Mouse (Mus musculus) embryonic facial prominence, embryonic 11.5 days (tissue): ENCODE measurements around the gene Fads6. TPM values are rescaled to one million over a fixed set of nuclear protein-coding genes. Genes with fewer than 3 reads are reported as not detected.

Source experiments
- ATAC-seq: fragments of 200-750 bp; cut with Nextera tagmentation; replicated peaks from 2 replicates; pipeline ENCODE4 v1.8.0; 2017; ENCODE audit warnings: low read depth; ENCODE audit not compliant: insufficient number of reproducible peaks, low FRiP score, low TSS enrichment
- DNase-seq: peaks from one replicate; pipeline ENCODE4 v3.0.0-alpha.2; 2015; ENCODE audit warnings: low spot score
- H3K27ac ChIP-seq: fragments of 300-500 bp; sonication (generic); replicated peaks from 2 replicates; pipeline ENCODE4 v1.5.1; 2014; ENCODE audit warnings: mild to moderate bottlenecking, low read depth, low read length, control low read depth
- H3K27me3 ChIP-seq: fragments of 300-500 bp; sonication (generic); 2 replicates; pipeline ENCODE4 v1.6.1; 2014; ENCODE audit warnings: mild to moderate bottlenecking, low read length, moderate library complexity, mixed read lengths; ENCODE audit not compliant: control insufficient read depth, insufficient read depth
- H3K36me3 ChIP-seq: fragments of 300-500 bp; sonication (generic); replicated peaks from 2 replicates; pipeline ENCODE4 v1.6.1; 2014; ENCODE audit warnings: low read depth, mild to moderate bottlenecking, low read length, moderate library complexity, mixed read lengths; ENCODE audit not compliant: control insufficient read depth, insufficient read depth
- H3K4me1 ChIP-seq: fragments of 300-500 bp; sonication (generic); 2 replicates; pipeline ENCODE4 v1.6.1; 2014; ENCODE audit warnings: low read length, mixed read lengths; ENCODE audit not compliant: control insufficient read depth, insufficient read depth
- H3K4me2 ChIP-seq: fragments of 300-500 bp; sonication (generic); 2 replicates; pipeline ENCODE4 v1.6.1; 2014; ENCODE audit warnings: low read depth, mild to moderate bottlenecking, control low read depth, low read length, moderate library complexity
- H3K4me3 ChIP-seq: fragments of 300-500 bp; sonication (generic); 2 replicates; pipeline ENCODE4 v1.5.1; 2014; ENCODE audit warnings: low read depth, low read length, control low read depth
- H3K9ac ChIP-seq: fragments of 300-500 bp; sonication (generic); replicated peaks from 2 replicates; pipeline ENCODE4 v1.6.1; 2014; ENCODE audit warnings: mild to moderate bottlenecking, control low read depth, low read length
- H3K9me3 ChIP-seq: fragments of 300-500 bp; sonication (generic); replicated peaks from 2 replicates; pipeline ENCODE4 v1.6.1; 2016; ENCODE audit warnings: mild to moderate bottlenecking, low read length, inconsistent platforms, mixed read lengths; ENCODE audit not compliant: control insufficient read depth
- WGBS: fragments of 180-500 bp; shearing (Covaris S2); extraction: QIAGEN DNeasy Blood & Tissue Kit; methylation state at CpG from one replicate; pipeline ENCODE4 v1.1.7; 2014; 5-methylcytosine and 5-hydroxymethylcytosine counted together
- polyA plus RNA-seq: library from polyadenylated mRNA; unstranded; fragments of >200 nt; fragmentation: Nextera tagmentation; extraction: Ambion mirVana; gene quantifications from 2 replicates; pipeline ENCODE4 v1.2.1, GENCODE M21; 2014

The Fads6 gene
- polyA plus RNA-seq, 1 experiment from 2014 or later = 0.14 TPM

DNA sequence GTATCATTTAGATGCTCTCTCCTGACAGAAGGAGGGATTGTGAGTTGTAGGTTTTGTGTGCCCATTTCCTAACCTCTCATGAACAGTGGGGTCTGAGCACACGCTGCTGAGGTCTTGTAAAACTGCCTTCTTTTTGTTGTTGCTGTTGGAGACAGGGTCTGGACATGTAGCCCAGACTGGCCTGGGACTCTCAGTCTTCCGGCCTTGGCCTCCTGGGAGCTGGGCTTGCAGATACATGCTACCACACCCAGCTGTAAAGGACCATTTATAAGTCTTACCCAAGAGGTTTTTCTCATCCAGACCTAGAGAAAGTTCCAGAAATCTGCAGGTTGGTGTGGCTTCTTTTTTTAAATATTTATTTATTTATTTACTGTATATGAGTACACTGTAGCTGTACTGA is 9.2 kb downstream of the Fads6 start:
- Histone ChIP-seq H3K4me1 (no peaks in the 10 kb centered on the region), H3K36me3 (no peaks in the 10 kb centered on the region), H3K9ac (no peak overlapping the region), H3K27me3 (no peaks in the 10 kb centered on the region), H3K9me3 (no peaks in the 10 kb centered on the region), H3K4me2 (no peak overlapping the region), H3K4me3 (no peak overlapping the region), H3K27ac (no peak overlapping the region)
- DNase-seq (no peak), ATAC-seq (no peak)
- WGBS = 86% methylated on average over 2 of the region's 2 CpGs

DNA sequence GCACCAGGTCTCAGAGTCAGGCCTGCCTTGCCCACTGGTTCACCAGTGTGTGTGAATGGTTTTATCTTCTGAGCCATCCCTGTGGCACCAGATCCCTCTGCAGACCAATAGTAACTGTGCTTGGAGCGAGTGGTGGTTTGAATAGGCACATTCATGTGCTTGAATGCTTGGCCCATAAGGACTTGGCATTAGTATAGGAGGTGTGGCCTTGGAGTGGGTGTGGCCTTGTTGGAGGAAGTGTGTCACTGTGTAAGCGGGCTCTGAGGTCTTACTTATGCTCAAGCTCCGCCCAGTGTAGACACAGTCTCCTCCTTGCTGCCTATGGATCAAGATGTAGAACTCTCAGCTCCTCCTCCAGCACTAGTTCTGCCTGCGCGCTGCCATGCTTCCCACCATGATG is 10.1 kb downstream of the Fads6 start:
- Histone ChIP-seq H3K27me3 (no peaks in the 10 kb centered on the region), H3K27ac (no peak overlapping the region), H3K4me2 (no peak overlapping the region), H3K9ac (no peak overlapping the region), H3K36me3 (no peaks in the 10 kb centered on the region), H3K9me3 (no peaks in the 10 kb centered on the region), H3K4me1 (no peaks in the 10 kb centered on the region), H3K4me3 (no peak overlapping the region)
- ATAC-seq (no peak), DNase-seq (no peak)
- 78% methylated on average over 5 of the region's 5 CpGs for WGBS

DNA sequence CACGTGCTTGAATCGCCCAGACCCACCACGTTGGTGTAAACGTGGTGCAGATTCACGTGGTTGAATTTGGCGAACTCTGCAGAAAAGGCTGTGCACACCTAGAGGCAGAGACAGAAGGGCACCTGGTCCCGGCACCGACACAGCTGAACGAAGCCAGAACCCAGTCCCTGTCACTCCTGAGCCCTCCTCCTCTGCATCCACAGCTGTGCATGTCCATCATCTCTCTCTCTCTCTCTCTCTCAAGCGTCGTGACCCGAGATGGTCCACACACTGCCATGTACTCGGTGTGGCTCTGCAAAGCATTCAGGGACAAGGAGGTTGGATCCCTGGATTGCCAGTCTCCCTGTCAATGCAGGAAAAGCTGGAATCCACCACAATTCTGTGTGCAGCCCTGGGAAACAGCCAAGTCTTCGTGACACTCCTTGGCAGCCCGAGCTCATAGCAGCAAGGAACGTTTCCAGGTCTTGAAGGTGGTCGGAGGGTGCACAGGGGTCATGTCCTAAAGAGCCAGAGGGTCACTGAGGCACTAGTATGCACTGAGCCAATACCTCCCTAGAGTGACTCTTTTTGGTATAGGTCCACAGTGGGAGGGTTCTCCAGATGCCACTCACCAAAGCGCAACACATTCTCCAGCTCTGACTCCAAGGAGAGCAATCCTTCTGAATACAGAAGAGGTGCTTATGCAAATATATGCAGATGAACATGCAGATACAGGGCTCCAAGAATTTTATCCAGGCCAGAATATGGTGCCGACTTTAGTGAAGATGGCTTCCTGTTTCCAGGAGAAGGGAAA is 11.1 kb downstream of the Fads6 start:
- Histone ChIP-seq H3K4me3 (no peak overlapping the region), H3K9ac (no peak overlapping the region), H3K27ac (no peak overlapping the region), H3K9me3 (no peaks in the 10 kb centered on the region), H3K27me3 (no peaks in the 10 kb centered on the region), H3K36me3 (no peaks in the 10 kb centered on the region), H3K4me1 (no peaks in the 10 kb centered on the region), H3K4me2 (no peak overlapping the region)
- DNase-seq = no peak
- 75% methylated on average over 19 of the region's 19 CpGs for WGBS
- ATAC-seq = no peak

DNA sequence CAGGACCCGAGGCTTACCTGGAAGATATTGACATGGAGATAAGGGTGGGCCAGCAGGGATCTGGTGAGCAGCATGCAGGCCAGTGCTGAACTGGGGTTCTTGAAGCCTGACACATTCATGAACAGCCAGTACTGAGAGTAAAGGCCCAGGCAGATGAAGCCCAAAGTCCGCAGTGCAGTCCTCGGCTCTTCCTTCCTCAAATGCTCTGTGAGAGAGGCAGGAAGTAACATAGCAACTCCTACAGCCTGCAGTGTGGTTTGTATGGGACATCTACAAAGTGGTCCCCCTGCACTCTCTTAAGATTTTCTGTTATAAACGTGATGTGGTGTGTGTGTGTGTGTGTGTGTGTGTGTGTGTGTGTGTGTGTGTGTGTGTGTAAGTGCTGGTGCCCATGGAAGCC is 12.2 kb downstream of the Fads6 start:
- no peak for DNase-seq
- no peak overlapping the region for H3K4me3 ChIP-seq
- H3K27me3 ChIP-seq = no peaks in the 10 kb centered on the region
- H3K4me2 ChIP-seq = no peak overlapping the region
- WGBS = 73% methylated on average over 4 of the region's 4 CpGs
- H3K9me3 ChIP-seq = no peaks in the 10 kb centered on the region
- ATAC-seq = no peak
- H3K36me3 ChIP-seq = no peaks in the 10 kb centered on the region
- no peak overlapping the region for H3K27ac ChIP-seq
- H3K4me1 ChIP-seq = no peaks in the 10 kb centered on the region
- H3K9ac ChIP-seq = no peak overlapping the region

DNA sequence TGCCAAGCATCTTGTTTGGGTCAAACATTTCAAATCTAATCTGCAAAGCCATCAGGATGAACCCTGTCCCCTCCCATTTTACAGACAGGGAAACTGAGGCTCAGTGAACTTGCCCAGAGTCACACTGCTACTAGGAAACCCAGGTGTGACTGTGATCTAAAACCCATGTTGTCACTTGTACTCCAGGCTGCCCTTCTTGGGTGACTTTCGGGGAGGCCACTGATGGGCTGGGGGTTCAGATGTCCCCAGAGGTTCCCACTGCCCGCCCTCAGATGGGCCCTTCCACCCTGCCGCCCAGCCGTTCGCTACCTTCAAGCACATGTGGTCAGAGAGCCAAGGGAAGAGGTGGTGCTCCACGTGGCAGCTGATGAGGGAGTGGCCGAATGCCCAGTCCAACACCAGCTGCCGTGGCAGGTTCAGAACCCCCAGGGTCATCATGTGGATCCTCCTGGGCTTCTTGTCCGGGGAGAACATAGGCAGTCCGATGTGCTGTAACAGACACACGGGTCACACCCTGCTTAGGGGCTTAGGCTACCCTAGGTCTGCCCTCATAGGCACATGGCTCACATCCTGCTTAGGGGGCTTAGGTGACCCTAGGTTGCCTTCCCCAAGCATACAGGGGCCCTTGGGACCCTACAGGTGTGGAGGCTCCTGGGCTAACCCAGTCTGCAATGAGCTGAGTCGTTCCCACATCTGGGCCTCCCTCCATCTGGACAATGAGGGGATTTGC is 13.4 kb downstream of the Fads6 start:
- Histone ChIP-seq H3K36me3 (no peaks in the 10 kb centered on the region), H3K4me1 (no peaks in the 10 kb centered on the region), H3K27me3 (no peaks in the 10 kb centered on the region), H3K9me3 (no peaks in the 10 kb centered on the region), H3K9ac (no peak overlapping the region), H3K4me3 (no peak overlapping the region), H3K27ac (no peak overlapping the region), H3K4me2 (no peak overlapping the region)
- ATAC-seq = no peak
- DNase-seq = no peak
- 87% methylated on average over 12 of the region's 12 CpGs for WGBS

DNA sequence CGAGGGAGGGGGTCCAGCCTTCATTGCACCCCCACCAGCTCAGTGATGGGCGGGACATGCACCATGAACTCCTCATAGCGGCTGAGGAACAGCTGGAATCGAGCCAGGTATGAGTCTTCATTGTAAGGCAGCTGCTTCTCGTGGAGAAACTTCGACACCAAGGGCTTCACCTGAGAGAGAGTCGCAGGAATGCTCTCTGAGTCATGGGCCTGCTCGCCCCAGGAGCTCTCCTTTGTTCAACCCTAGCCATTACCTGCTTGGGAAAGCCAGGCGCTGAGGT is 14.0 kb downstream of the Fads6 start:
- Histone ChIP-seq H3K36me3 (no peaks in the 10 kb centered on the region), H3K9ac (no peak overlapping the region), H3K4me3 (no peak overlapping the region), H3K27me3 (no peaks in the 10 kb centered on the region), H3K4me1 (no peaks in the 10 kb centered on the region), H3K27ac (no peak overlapping the region), H3K4me2 (no peak overlapping the region), H3K9me3 (no peaks in the 10 kb centered on the region)
- ATAC-seq (no peak), DNase-seq (no peak)
- WGBS = 77% methylated on average over 9 of the region's 9 CpGs

DNA sequence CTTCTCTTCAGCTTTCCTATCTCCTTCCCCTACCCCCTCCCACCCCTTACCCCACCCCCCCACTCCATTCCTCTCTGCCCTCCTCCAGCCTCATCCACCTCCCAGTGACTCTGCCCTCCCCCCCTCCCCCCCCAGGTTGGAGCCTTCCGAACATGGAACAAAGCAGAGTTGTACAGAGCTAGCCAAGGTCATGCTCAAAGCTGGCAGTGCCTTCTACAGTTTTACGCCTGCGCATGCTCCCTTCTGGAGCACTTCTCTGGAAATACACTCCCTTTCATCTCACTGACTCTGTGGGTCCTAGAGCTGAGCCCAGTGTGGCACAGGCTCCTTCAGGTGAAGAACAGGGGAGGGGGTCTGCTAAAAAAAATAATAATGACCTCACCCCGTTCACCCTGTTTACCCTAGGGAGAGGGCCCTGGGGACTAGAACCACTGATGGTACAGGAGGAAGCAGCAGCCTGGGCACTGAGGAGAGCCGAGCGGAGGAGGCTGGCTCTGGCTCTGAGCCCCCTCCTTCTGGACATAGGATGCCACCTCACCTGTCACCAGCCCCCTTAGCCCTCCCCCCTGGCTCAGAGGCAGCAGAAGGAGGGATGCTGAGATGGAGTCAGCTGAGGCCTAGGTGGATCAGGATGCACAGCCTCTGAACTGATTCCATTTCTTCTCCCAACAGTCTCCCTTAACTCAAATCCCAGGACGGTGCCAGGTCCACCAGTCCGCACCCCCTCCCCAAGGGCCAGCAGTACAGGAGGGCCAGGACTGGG is 14.6 kb downstream of the Fads6 start:
- WGBS = 78% methylated on average over 8 of the region's 8 CpGs

DNA sequence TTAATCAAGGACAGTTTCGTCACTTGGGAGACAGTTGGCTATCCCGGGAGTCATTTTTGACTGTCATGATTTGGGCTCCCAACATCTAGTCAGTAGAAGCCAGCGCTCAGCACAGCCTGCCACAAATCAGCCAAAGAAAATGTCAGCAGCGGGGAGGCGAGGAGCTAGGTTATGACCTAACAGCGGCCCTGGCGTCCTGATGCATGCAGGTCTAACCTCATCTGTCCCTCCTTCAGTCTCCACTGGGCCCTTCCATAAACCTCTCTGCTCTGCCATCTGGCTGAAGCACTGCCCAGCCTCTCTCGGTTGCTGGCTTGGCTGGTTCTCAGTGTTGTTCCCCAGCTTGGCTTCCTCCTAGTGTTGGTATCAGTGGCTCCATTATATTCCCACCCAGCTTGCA is 15.2 kb downstream of the Fads6 start:
- H3K4me3 ChIP-seq = no peak overlapping the region
- WGBS = 72% methylated on average over 8 of the region's 8 CpGs
- no peaks in the 10 kb centered on the region for H3K27me3 ChIP-seq
- H3K9ac ChIP-seq = no peak overlapping the region
- no peaks in the 10 kb centered on the region for H3K36me3 ChIP-seq
- H3K4me2 ChIP-seq = no peak overlapping the region
- no peaks in the 10 kb centered on the region for H3K9me3 ChIP-seq
- H3K27ac ChIP-seq = no peak overlapping the region
- no peaks in the 10 kb centered on the region for H3K4me1 ChIP-seq
- DNase-seq = no peak
- no peak for ATAC-seq

More for the DNA sequence above, 14.6 kb downstream of the Fads6 start:
- DNase-seq (no peak), ATAC-seq (no peak)
- H3K27me3 ChIP-seq = no peaks in the 10 kb centered on the region
- no peak overlapping the region for H3K27ac ChIP-seq
- H3K9ac ChIP-seq = no peak overlapping the region
- H3K36me3 ChIP-seq = no peaks in the 10 kb centered on the region
- H3K4me2 ChIP-seq = no peak overlapping the region
- H3K9me3 ChIP-seq = no peaks in the 10 kb centered on the region
- H3K4me1 ChIP-seq = no peaks in the 10 kb centered on the region
- H3K4me3 ChIP-seq = no peak overlapping the region
